11 mouse cellular contexts compared by ENCODE assay signal in genomic region chr3:152758500-152759032, GRCm38 (mm10). TPM values are rescaled to one million over a fixed set of nuclear protein-coding genes. Genes with fewer than 3 reads are reported as not detected.
DNase-seq lines count a peak whose midpoint lies in the region; ATAC-seq lines count a peak whose summit lies in the region.
"Had no signal": no experiment of that assay in that cellular context is flagged by ENCODE, and none has a peak within 500 bp of the region (broad histone marks: within the 10 kb centered on the region; RNA-seq: fewer than 3 reads in every experiment).

No protein-coding gene starts in this region.

- H3K4me2 ChIP-seq in forebrain, embryonic 15.5 days (replicated peaks) = no peak overlapping the region
- H3K4me2 ChIP-seq in forebrain, embryonic 14.5 days (ENCODE audit: low read length) = no peak overlapping the region
- no peak overlapping the region for H3K4me2 ChIP-seq in limb, embryonic 15.5 days
- H3K4me2 ChIP-seq in heart, embryonic 11.5 days = no peak overlapping the region
- H3K4me2 ChIP-seq: heart, embryonic 12.5 days had no signal

- H3K36me3 ChIP-seq in forebrain, embryonic 15.5 days = no peaks in the 10 kb centered on the region
- no peaks in the 10 kb centered on the region for H3K36me3 ChIP-seq in forebrain, embryonic 14.5 days (ENCODE audit: control insufficient read depth, insufficient read depth, low read length)
- no peaks in the 10 kb centered on the region for H3K36me3 ChIP-seq in embryonic facial prominence, embryonic 10.5 days (replicated peaks)
- H3K36me3 ChIP-seq in limb, embryonic 15.5 days = no peaks in the 10 kb centered on the region
- H3K36me3 ChIP-seq in heart, embryonic 11.5 days (ENCODE audit: control insufficient read depth, insufficient read depth, low read length) = no peaks in the 10 kb centered on the region
- H3K36me3 ChIP-seq: heart, embryonic 12.5 days had no signal

- peaks cover 39% of the 10 kb centered on the region for H3K4me1 ChIP-seq in forebrain, embryonic 15.5 days
- peaks cover 14% of the 10 kb centered on the region for H3K4me1 ChIP-seq in forebrain, embryonic 14.5 days (ENCODE audit: control insufficient read depth, insufficient read depth, low read length)
- peaks cover 33% of the 10 kb centered on the region for H3K4me1 ChIP-seq in embryonic facial prominence, embryonic 10.5 days
- H3K4me1 ChIP-seq in limb, embryonic 15.5 days = peaks cover 25% of the 10 kb centered on the region
- H3K4me1 ChIP-seq in heart, embryonic 11.5 days (ENCODE audit: control insufficient read depth, insufficient read depth, low read length) = peaks cover 29% of the 10 kb centered on the region

- ATAC-seq in forebrain, embryonic 15.5 days (replicated peaks) = 0 out of 2 replicates have a peak, but pooled peaks have one; percentile 9
- ATAC-seq in forebrain, embryonic 14.5 days = no peak
- ATAC-seq in limb, embryonic 15.5 days (ENCODE audit: insufficient number of reproducible peaks, low FRiP score, low TSS enrichment, low read depth) = 0 out of 2 replicates have a peak, but pooled peaks have one; percentile 27
- ATAC-seq in heart, embryonic 11.5 days (replicated peaks; ENCODE audit: insufficient number of reproducible peaks, low FRiP score, low TSS enrichment) = no peak
- ATAC-seq: activated CD4-positive, CD25-positive, alpha-beta regulatory T cell, adult 4 months had no signal

- DNase-seq in forebrain, embryonic 14.5 days (ENCODE audit: low spot score) = no peak
- DNase-seq in 3134 (ENCODE audit: extremely low read depth, insufficient read length, low spot score) = peak; percentile 46
- no peak for DNase-seq in embryonic facial prominence, embryonic 10.5 days (ENCODE audit: low spot score)
- no peak for DNase-seq in right cerebral cortex, adult 2 months (ENCODE audit: low spot score in 2 of 2)
- DNase-seq in cerebellum, adult 9-11 months = no peak
- DNase-seq: kidney, adult 2 months had no signal

- 69% methylated on average over 15 of the region's 15 CpGs for WGBS in forebrain, embryonic 15.5 days
- WGBS in forebrain, embryonic 14.5 days = 70% methylated on average over 15 of the region's 15 CpGs
- 72% methylated on average over 15 of the region's 15 CpGs for WGBS in embryonic facial prominence, embryonic 10.5 days
- WGBS in limb, embryonic 15.5 days = 51% methylated on average over 15 of the region's 15 CpGs
- WGBS in heart, embryonic 11.5 days (ENCODE audit: insufficient replicate concordance) = 54% methylated on average over 15 of the region's 15 CpGs

- no peak overlapping the region for H3K4me3 ChIP-seq in forebrain, embryonic 15.5 days
- H3K4me3 ChIP-seq in forebrain, embryonic 14.5 days (ENCODE audit: low read depth, low read length) = no peak overlapping the region
- H3K4me3 ChIP-seq in embryonic facial prominence, embryonic 10.5 days = no peak overlapping the region
- H3K4me3 ChIP-seq in limb, embryonic 15.5 days = no peak overlapping the region
- H3K4me3 ChIP-seq in heart, embryonic 11.5 days (ENCODE audit: low read depth, low read length) = no peak overlapping the region
- H3K4me3 ChIP-seq: heart, embryonic 12.5 days had no signal

- no peak overlapping the region for H3K9ac ChIP-seq in forebrain, embryonic 15.5 days (replicated peaks)
- no peak overlapping the region for H3K9ac ChIP-seq in forebrain, embryonic 14.5 days (ENCODE audit: low read length)
- no peak overlapping the region for H3K9ac ChIP-seq in limb, embryonic 15.5 days
- no peak overlapping the region; the same call in 1 of the 2 replicates for H3K9ac ChIP-seq in heart, embryonic 11.5 days (ENCODE audit: low read depth, low read length)
- H3K9ac ChIP-seq: heart, embryonic 12.5 days had no signal

- H3K27ac ChIP-seq in forebrain, embryonic 15.5 days (replicated peaks) = no peak overlapping the region
- H3K27ac ChIP-seq in forebrain, embryonic 14.5 days (ENCODE audit: low read depth, low read length) = no peak overlapping the region
- peak overlapping the region; percentile 59 for H3K27ac ChIP-seq in embryonic facial prominence, embryonic 10.5 days (replicated peaks)
- no peak overlapping the region for H3K27ac ChIP-seq in limb, embryonic 15.5 days
- no peak overlapping the region for H3K27ac ChIP-seq in heart, embryonic 11.5 days (ENCODE audit: low read depth, low read length)

- H3K27me3 ChIP-seq in forebrain, embryonic 15.5 days = no peaks in the 10 kb centered on the region
- H3K27me3 ChIP-seq in forebrain, embryonic 14.5 days (replicated peaks; ENCODE audit: control insufficient read depth, insufficient read depth, low read length) = no peaks in the 10 kb centered on the region
- no peaks in the 10 kb centered on the region for H3K27me3 ChIP-seq in embryonic facial prominence, embryonic 10.5 days (replicated peaks; ENCODE audit: low read depth, poor library complexity, severe bottlenecking)
- no peaks in the 10 kb centered on the region for H3K27me3 ChIP-seq in limb, embryonic 15.5 days
- no peaks in the 10 kb centered on the region for H3K27me3 ChIP-seq in heart, embryonic 11.5 days (ENCODE audit: control insufficient read depth, insufficient read depth, low read length)
- H3K27me3 ChIP-seq: heart, embryonic 12.5 days had no signal

- H3K9me3 ChIP-seq in forebrain, embryonic 15.5 days = no peaks in the 10 kb centered on the region
- no peaks in the 10 kb centered on the region for H3K9me3 ChIP-seq in forebrain, embryonic 14.5 days (replicated peaks; ENCODE audit: control insufficient read depth, low read length)
- H3K9me3 ChIP-seq in embryonic facial prominence, embryonic 10.5 days = no peaks in the 10 kb centered on the region
- no peaks in the 10 kb centered on the region for H3K9me3 ChIP-seq in limb, embryonic 15.5 days
- no peaks in the 10 kb centered on the region for H3K9me3 ChIP-seq in heart, embryonic 11.5 days (replicated peaks; ENCODE audit: control insufficient read depth, low read length)
- H3K9me3 ChIP-seq: heart, embryonic 12.5 days had no signal

RNA-seq across cellular contexts. Expression of gene Pigk, which starts 44.7 kb away (rescaled TPM):
- 31.0 and 32.1 TPM in 2 replicates for polyA plus RNA-seq in forebrain, embryonic 15.5 days (2015; fragmentation: Nextera tagmentation; extraction: Ambion mirVana)
- polyA plus RNA-seq in forebrain, embryonic 14.5 days (2014; fragmentation: Nextera tagmentation; extraction: Ambion mirVana) = 34.0 and 41.4 TPM in 2 replicates
- polyA plus RNA-seq in embryonic facial prominence, embryonic 10.5 days (2016; fragmentation: Nextera tagmentation; extraction: Ambion mirVana) = 32.4 and 34.1 TPM in 2 replicates
- polyA plus RNA-seq in limb, embryonic 15.5 days (2015; fragmentation: Nextera tagmentation; extraction: Ambion mirVana) = 49.1 and 54.0 TPM in 2 replicates
- polyA plus RNA-seq in heart, embryonic 11.5 days (2014; fragmentation: Nextera tagmentation; extraction: Ambion mirVana) = 37.5 and 44.4 TPM in 2 replicates

Comparison
In these comparisons a context has a peak if more than half of its experiments do, and no peak if none do; other contexts are left out.
1. ATAC-seq: peak in forebrain, embryonic 15.5 days (single experiment) and limb, embryonic 15.5 days (single experiment); none in forebrain, embryonic 14.5 days (single experiment) and heart, embryonic 11.5 days (single experiment).